Mouse (Mus musculus) urinary bladder, postnatal 14 days (tissue): ENCODE measurements around the gene 1110025L11Rik.
"Not testable (repeated sequence)": the region's sequence is repeated elsewhere in the genome, so short reads cannot be mapped to it uniquely, and the experiment has no call there.

Source experiments
- DNase-seq: peaks from one replicate; pipeline ENCODE4 v3.0.0; 2021; ENCODE audit warnings: low spot score

1110025L11Rik gene

GRCm38 (mm10) chr16:89063902-89064301 is at the start of gene 1110025L11Rik:
1110025L11Rik (minus strand) TSS chr16:89064002.
- DNase-seq: not testable (repeated sequence)

GRCm38 (mm10) chr16:89071041-89071440 is 7.2 kb upstream of the 1110025L11Rik start:
- peak; percentile 4 for DNase-seq

GRCm38 (mm10) chr16:89047783-89048182 is 16.0 kb downstream of the 1110025L11Rik start, which contains the start of gene Krtap6-5:
Krtap6-5 (minus strand) TSS chr16:89047883.
- DNase-seq: no peak

- DNase-seq: not testable (repeated sequence)
Observed at GRCm38 (mm10) chr16:89041372-89041771, 22.4 kb downstream of the 1110025L11Rik start, which contains the start of gene Gm10228. Gm10228 (minus strand) TSS chr16:89041472.

- not testable (repeated sequence) for DNase-seq
Observed at GRCm38 (mm10) chr16:89031399-89031798, 32.4 kb downstream of the 1110025L11Rik start, which contains the start of gene Krtap6-1. Krtap6-1 (plus strand) TSS chr16:89031699.

- not testable (repeated sequence) for DNase-seq
Observed at GRCm38 (mm10) chr16:89014984-89015383, 48.8 kb downstream of the 1110025L11Rik start, which contains the start of gene Gm10229. Gm10229 (plus strand) TSS chr16:89015284.

GRCm38 (mm10) chr16:89013973-89014372 is 49.8 kb downstream of the 1110025L11Rik start:
- no peak for DNase-seq
